Mouse (Mus musculus) cerebellum, postnatal 25 days (tissue): ENCODE data around the gene Vwa5b1.
A peak's percentile ranks its signal among the peaks of the same experiment; 100 is the strongest.

ENCODE experiments used
- DNase-seq, 2 experiments: peaks; one replicate each; pipeline ENCODE4 v3.0.0; 2021; ENCODE audit warnings: mixed read lengths in 2 of 2

Vwa5b1 gene

DNA sequence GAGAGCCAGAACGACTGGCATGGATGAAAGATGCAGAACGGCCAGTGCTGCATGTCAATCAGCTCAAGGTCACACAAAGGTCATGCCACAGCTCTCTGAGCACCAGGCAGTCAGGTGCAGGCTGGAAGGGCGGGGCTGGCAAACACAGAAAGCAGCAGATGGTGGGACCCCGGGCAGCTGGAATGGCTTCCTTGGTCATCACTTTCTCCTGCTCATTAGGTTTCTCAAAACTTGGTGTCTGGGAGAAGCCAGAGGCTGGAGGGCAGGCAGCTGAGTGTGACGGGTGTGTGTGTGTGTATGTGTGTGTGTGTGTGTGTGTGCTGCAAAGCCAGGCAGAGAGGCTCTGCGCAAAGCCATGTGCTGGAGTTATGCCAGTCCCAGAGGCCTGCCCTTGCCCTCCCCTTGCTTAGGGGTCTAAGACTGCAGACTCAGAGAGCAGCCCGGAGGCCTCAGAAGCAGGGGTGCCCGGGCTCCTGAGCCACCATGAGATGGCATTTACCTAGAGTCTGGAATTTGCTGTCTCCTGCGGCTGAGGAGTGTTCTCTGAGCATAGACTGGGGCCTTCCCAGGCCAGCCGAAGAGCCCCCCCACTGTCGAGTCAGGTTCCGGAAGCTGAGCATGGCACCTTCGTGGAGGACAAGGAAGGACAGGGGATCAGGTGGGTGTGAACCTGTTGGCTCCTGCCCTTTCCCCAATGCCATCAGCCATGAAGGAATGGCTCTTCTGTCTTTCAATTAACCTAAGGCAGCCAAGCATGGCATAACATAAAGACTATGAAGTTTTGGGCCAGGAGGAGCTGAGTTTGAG lies 60.7 kb downstream of the Vwa5b1 start:
- DNase-seq = peak in 1 of 2 experiments; percentile 15

DNA sequence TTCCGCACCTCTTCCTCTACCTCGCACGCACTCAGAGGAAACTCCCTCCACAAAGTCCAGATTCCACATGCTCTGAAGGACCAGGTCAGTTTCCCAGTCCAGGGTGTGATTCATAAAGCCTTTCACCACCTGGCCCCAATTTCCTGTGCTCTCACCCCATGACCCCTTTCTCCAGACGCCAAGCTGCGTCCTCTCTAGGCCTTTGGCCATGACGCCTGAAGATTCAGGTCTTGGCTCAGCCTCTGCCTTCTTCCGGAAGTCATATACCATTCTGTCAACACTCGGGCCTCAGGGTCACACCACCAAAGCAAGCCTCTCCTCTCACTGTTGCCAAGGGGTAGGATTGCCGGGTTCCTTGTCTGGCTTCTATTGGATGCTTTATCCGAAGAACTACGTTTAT lies 65.8 kb downstream of the Vwa5b1 start:
- no peak for DNase-seq

DNA sequence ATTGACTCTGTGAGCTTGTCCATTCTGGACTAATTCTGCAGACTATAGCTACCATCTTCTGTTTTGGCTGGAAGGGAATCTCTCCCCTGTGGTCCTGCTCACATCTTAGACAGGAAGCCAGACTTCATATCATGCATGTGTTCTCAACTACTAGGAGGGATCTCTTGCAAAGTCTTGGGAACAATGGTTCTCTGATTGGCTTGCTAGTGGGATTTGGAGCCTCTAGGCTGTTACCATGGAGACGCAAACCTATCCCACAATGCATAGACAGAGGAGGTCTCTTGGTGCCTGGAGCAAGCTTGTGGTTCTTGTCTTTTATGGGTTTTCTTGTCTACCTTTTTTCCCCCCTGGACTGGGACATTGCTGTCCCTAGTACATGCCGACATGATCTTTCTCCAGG lies 67.4 kb downstream of the Vwa5b1 start:
- no peak for DNase-seq

DNA sequence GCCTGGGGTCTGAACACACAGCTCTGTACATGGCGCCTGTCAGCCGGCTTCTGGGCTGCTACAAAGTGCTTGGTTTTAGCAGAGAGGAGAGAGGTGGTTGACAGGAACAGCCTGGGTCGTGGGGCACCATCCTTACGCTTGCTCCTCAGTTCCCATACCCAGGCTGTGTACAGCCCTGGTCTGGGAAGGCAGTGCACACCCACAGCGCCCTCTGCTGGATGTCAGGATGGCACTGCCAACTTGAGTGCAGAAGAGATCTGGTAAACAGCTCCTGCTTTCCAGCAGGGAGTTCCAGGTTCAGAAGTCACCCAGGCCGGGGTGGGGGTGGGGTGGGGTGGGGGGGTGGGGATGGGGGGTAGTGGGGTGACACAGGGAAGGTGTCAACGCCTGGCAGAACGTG lies 73.7 kb downstream of the Vwa5b1 start:
- DNase-seq = peak; percentile 86 to 93

GRCm38 (mm10) chr4:138555531-138555930 lies 80.2 kb downstream of the Vwa5b1 start:
- peak in 1 of 2 experiments; percentile 38 for DNase-seq

GRCm38 (mm10) chr4:138554934-138555333 lies 80.8 kb downstream of the Vwa5b1 start:
- no peak for DNase-seq

GRCm38 (mm10) chr4:138554302-138554701 lies 81.4 kb downstream of the Vwa5b1 start:
- no peak for DNase-seq

- no peak for DNase-seq
These were observed 82.2 kb downstream of the Vwa5b1 start for GRCm38 (mm10) chr4:138553516-138553933.

GRCm38 (mm10) chr4:138553116-138553515 lies 82.6 kb downstream of the Vwa5b1 start:
- DNase-seq = no peak

DNA sequence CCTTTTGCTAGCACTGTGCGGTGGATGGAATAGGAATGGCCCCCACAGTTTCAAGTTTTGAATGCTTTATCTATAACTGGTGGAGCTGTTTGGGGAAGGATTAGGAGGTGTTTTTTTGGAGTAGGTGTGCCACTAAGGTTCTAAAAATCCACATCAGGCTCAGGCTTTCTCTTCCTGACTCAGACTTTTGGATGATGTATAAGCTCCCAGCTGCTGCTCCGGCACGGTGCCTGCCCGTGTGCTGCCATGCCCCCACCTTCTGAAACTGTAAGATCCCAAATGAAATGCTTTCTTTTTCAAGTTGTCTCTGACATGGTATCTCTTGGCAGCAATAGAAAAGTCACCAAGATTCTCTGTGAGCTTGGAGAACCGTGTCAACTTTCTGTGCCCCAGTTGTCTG lies 84.1 kb downstream of the Vwa5b1 start:
- DNase-seq = no peak

DNA sequence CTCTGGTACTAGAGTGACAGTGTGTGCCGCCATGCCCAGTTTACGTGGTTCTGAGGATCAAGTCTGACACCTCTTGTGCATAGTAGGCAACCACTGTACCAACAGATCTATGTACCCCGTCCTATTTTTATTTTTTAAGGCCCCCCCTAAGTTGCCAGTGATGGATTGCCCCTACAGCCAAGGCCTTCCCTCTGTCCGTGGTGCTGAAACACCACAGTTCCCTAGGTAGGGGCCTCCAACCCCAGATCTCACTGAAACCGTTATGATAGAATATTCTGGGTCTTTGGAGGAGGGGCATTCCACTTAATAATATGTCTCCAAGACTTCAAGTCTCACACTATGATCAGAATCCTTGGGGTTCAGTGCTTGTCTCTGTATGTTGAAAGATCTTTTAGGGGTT lies 85.1 kb downstream of the Vwa5b1 start:
- no peak for DNase-seq

GRCm38 (mm10) chr4:138548960-138549359 lies 86.7 kb downstream of the Vwa5b1 start:
- no peak for DNase-seq

GRCm38 (mm10) chr4:138548124-138548561 lies 87.5 kb downstream of the Vwa5b1 start:
- no peak for DNase-seq

DNA sequence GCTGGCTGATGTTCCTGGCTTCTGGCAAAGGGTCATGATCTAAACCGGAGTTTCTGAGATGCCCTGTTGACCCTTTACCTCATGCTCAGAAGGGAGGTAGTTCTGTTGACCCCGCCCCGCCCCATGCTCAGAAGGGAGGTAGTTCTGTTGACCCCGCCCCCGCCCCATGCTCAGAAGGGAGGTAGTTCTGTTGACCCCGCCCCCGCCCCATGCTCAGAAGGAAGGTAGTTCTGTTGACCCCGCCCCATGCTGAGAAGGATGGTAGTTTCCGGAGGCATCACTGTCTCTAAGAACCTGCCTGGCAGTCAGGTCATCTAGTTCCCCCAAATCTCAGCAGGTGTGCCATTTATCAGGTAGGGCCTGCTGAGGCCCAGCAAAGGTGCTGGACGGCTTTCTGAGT lies 88.1 kb downstream of the Vwa5b1 start:
- no peak for DNase-seq

DNA sequence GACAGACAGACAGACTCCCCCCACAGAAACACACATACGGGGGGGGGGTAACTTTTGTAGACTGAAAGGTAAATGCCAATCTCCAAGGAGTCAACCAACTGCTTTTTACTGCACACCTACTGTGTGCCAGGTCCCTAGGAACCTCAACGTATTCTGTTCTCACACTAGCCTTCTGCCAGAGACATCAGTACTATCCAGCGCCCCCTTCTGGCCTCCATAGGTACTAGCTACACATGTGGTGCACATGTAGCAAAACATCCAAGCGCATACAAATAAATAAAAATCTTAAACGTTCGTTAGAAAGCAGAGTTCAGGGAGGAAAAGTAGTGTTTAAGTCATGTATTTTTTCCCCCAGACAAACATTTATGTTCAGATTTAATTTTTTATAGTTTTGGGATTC lies 88.6 kb downstream of the Vwa5b1 start:
- peak in 1 of 2 experiments; percentile 46 for DNase-seq

DNA sequence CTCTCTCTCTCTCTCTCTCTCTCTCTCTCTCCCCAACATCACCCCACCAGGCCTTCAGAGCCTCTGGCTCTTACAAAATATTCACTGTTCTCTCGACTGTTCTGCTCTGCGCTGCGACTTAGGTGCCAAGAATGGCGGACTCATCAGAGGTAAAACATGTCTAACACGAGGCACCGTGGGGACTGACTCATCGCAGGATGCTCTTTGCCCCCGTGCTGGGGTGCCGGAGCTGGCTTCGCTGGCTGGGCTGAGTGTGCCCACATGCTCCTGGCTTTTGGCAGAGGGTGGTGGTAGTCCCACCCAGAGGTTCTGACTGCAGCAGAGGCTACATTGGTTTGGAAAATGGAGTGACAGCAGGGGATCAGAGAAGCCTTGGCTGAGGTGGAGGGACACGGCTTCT lies 89.4 kb downstream of the Vwa5b1 start:
- no peak for DNase-seq

DNA sequence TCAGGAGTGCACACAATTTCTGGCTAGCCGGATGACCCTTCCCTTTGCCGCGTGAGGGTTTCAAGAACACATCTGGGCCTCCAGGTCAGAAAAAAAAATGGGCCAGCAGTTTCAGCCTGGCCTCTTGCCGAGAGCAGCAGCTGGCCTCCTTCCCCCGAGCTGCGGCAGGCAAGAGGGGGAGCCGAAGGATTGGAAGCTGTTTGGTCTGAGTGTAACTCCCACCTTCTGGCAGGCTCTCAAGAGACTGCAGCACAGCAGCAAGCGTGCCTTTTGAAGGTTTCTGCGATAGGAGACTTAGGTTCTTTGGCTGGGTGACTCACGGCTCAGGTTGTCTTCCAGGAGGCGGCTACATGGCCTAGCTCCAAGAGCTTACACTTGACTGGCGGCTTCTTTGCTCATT lies 92.5 kb downstream of the Vwa5b1 start:
- no peak for DNase-seq

DNA sequence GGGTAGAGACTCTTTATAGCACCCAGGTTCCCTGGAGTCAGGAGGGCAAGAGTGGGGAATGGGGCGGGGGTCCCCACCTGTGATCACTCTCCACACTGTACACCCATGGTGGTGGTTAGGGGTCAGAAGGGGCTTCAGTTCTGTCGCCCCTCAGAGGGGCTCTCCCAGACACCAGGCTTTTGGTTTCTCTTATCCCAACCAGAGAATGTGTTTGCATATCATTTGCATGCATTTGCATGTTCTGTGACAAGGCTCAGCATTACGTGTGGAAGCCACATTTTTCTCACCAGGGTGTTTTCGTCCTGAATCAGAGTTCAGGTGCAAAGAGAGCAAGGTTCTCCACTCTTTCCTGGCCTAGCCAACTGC lies 97.6 kb downstream of the Vwa5b1 start:
- DNase-seq = no peak

DNA sequence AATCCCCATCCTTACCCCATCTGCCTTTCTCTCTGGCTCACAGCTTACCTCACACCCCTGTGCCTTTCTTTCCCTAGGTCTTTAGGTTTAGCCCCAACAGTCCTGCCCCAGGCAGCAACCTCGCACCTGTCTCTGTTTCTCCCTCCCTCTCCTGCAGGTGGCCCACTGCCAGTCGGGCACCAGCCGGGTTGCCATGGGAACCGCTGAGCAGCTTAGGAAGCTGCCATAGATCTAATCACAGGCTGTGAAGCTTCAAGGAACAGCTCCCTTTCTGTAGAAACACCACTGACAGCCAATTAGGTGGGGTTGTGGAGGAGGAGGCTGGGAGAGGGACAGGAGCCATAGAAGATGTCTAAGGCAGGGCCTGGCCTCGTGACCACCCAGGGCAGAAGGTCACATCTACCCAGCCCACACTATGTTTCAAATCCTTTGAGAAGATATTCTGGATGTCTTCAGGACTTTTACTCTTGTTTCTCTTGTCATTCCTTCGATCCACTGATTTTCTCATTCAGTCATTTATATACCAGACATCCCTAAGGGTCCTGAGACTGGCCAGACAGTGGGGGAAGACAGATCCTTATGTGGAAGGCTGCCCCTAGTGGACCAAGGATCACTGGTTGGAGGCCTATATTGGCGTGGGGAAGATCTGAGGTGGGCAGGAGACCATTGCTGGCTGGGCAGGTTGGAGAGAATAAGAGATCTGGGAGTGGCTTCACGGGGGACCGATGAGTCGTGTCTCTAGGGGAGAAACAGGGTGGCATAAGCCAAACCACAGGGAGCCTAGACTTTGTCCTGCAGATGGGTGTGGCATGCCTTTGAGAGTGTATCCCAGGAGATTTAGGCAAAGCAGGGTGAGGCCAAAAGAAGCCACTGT lies 98.2 kb downstream of the Vwa5b1 start:
- DNase-seq = peak; percentile 84 to 94

DNA sequence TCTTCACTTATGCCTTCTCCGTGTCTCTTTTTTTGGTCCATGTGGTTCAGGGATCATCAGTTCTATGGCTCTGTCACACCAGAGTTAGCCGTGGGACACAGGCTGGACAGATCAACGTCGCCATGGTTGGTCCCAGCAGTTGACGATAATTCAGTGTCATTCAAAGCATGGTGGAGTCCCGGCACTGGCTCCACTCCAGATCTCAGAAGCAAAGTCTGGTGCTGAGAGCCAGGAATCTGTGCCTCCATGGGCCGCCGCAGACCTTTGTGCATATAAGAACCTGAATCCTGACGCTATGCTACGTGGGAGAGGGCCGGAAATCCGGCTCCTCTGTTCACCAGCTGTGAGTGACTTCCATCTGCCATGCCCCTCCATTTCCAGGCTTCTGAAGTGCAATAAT lies 100.1 kb downstream of the Vwa5b1 start:
- DNase-seq = no peak

- no peak for DNase-seq
These were observed 101.8 kb downstream of the Vwa5b1 start for GRCm38 (mm10) chr4:138533877-138534276.

DNA sequence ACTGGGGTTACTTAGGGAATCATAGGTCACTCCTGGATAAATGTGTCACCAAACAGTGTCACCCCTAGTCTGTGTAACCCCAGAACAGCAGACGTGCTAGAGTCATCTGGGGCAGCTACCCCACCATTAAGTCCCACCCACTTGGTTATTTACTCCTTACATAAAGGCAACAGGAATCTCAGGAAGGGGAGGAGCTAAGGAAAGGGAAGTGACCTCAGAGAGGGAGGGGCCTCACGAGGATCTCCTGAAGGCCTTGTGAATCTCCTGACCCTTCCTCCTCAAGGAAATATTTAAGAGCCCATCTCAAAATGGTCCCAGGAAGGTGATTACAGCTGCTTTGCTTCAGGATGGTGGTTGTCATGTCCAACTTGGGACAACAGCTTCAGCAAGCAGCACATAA lies 103.9 kb downstream of the Vwa5b1 start:
- no peak for DNase-seq

DNA sequence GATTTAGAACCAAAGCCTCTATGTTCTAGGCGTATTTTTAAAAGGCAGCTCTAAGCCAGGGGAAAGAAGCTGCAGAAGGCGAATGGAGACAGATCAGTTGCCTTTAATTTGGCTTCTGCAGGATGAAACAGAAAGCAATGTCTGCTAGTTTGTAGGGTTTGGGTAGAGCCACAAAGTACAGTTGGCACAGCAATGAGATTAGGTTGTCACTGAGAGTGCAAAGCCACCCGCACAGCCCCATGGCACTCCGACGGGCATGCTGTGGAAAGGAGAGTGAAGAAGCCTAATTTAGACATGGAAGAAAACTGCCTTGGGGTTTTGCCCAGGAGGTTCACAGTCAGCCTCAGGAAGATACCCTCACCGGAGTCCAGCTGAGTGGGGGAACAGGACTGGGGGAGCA lies 105.7 kb downstream of the Vwa5b1 start:
- no peak for DNase-seq

- no peak for DNase-seq
These were observed 110.0 kb downstream of the Vwa5b1 start for GRCm38 (mm10) chr4:138525684-138526083.
